Mouse (Mus musculus): Measurements from ENCODE around the gene Gm8212.
"Not testable (repeated sequence)": the region's sequence is repeated elsewhere in the genome, so short reads cannot be mapped to it uniquely, and the experiment has no call there.

The Gm8212 gene

DNA sequence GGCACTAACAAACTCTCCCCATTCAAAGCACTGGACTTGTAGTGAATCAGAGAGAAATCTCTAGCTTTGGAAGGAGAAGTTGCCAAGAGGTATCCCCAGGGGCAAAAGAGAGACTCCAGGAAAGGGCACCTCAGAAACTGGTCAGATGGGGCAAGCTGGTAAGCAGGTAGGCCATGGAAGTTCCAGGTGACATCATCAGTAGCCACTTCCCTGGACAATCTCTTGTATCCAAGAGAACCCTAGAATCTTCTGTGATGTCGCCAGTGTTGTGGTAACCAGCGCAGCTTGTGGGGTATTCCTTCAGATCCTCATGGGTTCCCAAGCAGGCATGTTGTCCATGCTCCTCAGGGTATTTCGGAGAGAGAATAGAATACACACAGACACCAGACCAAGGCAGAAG lies at the start of gene Gm8212:
Gm8212 (plus strand) TSS at position 301 of the 400 bp plus-strand sequence.
- DNase-seq: not testable (repeated sequence)

DNA sequence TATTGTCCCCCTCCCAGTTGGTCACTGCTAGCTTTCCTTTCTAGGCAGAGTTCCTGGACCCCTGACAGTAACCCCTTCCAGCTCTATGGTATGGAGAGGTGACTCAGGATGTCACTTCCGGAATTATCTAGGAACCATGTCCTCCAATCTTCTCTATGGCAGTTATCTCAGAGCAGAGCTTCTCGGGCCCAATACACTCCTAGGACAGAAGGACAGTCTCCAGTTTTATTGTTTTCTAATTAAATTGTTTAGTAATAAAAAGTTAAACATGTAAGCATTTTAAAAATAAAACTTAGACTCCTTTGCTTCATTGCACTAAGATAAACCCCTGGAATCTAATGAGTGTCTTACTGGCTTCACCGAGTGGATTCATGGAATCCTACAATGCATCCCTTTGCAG lies 15.7 kb downstream of the Gm8212 start, which contains the start of gene 4930503E14Rik:
4930503E14Rik (minus strand) TSS at position 101 of the 400 bp plus-strand sequence.
- not testable (repeated sequence) for DNase-seq

GRCm38 (mm10) chr14:44248039-44248438 lies 50.6 kb downstream of the Gm8212 start:
- no peak for DNase-seq

All from retina, postnatal 1 day (tissue).